Mouse (Mus musculus) heart, adult 2 months (tissue): Measurements from ENCODE around the gene Dctn3.
A peak's percentile ranks its signal among the peaks of the same experiment; 100 is the strongest.

ENCODE experiments used
- CTCF ChIP-seq: fragments of 200-600 bp; IDR thresholded peaks from 2 replicates; pipeline ENCODE4 v1.8.1; 2022; ENCODE audit warnings: antibody characterized with exemption, mild to moderate bottlenecking, moderate library complexity
- EP300 ChIP-seq: fragments of 200-500 bp; IDR thresholded peaks from 2 replicates; pipeline ENCODE4 v1.6.1; 2011; ENCODE audit warnings: low read depth, low read length, control low read depth; ENCODE audit not compliant: insufficient read depth
- POLR2A ChIP-seq: fragments of 200-500 bp; IDR thresholded peaks from 2 replicates; pipeline ENCODE4 v1.6.1; 2011; ENCODE audit warnings: mild to moderate bottlenecking, low read depth, low read length, control low read depth; ENCODE audit not compliant: insufficient read depth

DNA sequence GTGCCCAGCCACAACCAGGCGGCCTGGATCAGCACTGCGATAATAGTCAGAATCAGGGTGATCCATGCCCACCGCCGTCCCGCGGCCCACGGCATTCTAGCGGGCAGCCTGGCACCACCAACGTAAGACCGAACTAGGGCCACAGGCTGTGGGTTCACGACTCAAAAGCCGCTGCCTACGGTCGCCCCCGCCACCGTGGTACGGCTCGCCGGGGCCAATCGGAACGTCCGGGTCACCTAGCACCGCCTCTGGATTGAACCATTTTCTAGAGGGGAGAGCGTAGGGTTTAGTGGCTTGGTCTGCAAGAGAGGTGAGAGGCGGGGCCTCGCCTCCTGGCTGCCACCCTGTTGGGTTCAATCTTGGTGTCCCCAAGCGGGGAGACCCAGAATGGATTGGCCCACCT lies 18.2 kb upstream of the Dctn3 start:
- TF ChIP-seq CTCF, result peak; percentile 51
- 0 out of 2 replicates have a peak, but pooled peaks have one; percentile 9 for TF ChIP-seq EP300
- TF ChIP-seq POLR2A, result peak; percentile 93
